Mouse (Mus musculus): ENCODE results near the gene Tle2. TPM values are rescaled to one million over a fixed set of nuclear protein-coding genes. Genes with fewer than 3 reads are reported as not detected.

Tle2 gene
- polyA plus RNA-seq, 1 experiment = 115 TPM

- peak; percentile 95 for DNase-seq
- TF ChIP-seq CTCF (IDR thresholded peaks at IDR 0.05; ENCODE audit: borderline replicate concordance, control insufficient read depth, extremely low read depth, insufficient read depth, low read length, poor library complexity) (0 out of 2 replicates have a peak, but pooled peaks have one; percentile 42), POLR2A (IDR thresholded peaks at IDR 0.05; ENCODE audit: control insufficient read depth, extremely low read depth, insufficient read depth, low read length, poor library complexity) (no peak)
- H3K4me3 ChIP-seq (ENCODE audit: control insufficient read depth, insufficient read depth, low read length) = peak within 1 kb of the TSS; percentile 40
- H3K4me1 ChIP-seq (replicated peaks; ENCODE audit: control insufficient read depth, insufficient read depth, low read length) = peaks cover 77% of the 10 kb centered on the region
- H3K36me3 ChIP-seq (ENCODE audit: control insufficient read depth, insufficient read depth, low read length) = no peaks in the 10 kb centered on the region
- no peaks in the 10 kb centered on the region for H3K27me3 ChIP-seq (ENCODE audit: control insufficient read depth, insufficient read depth, low read length)
- peak within 1 kb of the TSS; percentile 18; the same call in 1 of the 2 replicates for H3K27ac ChIP-seq (ENCODE audit: control insufficient read depth, insufficient read depth, low read length)
- WGBS = under 1% methylated on average over 28 of the region's 28 CpGs
Observed at GRCm38 (mm10) chr10:81600738-81601203, 26.4 kb downstream of the Tle2 start, which contains the start of gene Tle6. TSS of gene Tle6 (minus strand) at chr10:81601073.

DNA sequence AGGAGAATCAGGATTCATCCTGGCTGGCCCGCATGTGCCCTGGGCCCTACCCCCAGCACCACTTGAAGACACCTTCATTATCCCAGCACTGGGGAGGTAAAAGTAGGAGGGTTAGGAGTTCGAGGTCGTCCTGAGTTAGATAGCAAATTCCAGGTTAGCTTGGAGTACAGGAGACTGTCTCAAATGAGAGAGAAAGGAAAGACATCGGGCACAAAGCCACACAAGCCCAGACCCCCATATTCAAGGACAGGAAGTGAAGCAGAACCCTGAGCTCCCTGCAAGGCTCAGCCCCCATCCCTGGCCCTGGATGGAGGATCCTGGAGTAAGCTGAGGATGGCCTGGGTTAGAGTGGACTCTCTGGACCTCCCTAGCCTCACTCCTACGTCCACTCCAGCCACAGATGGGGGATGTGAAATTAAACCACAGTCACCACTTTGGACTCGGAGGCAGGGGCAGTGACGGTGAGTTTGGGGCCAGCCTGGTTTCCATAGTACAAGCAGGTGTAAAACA lies 27.1 kb downstream of the Tle2 start:
- TF ChIP-seq POLR2A (IDR thresholded peaks at IDR 0.05; ENCODE audit: control insufficient read depth, extremely low read depth, insufficient read depth, low read length, poor library complexity) (no peak), CTCF (IDR thresholded peaks at IDR 0.05; ENCODE audit: borderline replicate concordance, control insufficient read depth, extremely low read depth, insufficient read depth, low read length, poor library complexity) (no peak)
- H3K27me3 ChIP-seq (ENCODE audit: control insufficient read depth, insufficient read depth, low read length) = no peaks in the 10 kb centered on the region
- DNase-seq = no peak
- 40% methylated on average over 7 of the region's 7 CpGs for WGBS
- no peak overlapping the region for H3K27ac ChIP-seq (ENCODE audit: control insufficient read depth, insufficient read depth, low read length)
- no peaks in the 10 kb centered on the region for H3K36me3 ChIP-seq (ENCODE audit: control insufficient read depth, insufficient read depth, low read length)
- peaks cover 74% of the 10 kb centered on the region for H3K4me1 ChIP-seq (replicated peaks; ENCODE audit: control insufficient read depth, insufficient read depth, low read length)
- H3K4me3 ChIP-seq (ENCODE audit: control insufficient read depth, insufficient read depth, low read length) = peak overlapping the region; percentile 40; the same call in 1 of the 2 replicates

DNA sequence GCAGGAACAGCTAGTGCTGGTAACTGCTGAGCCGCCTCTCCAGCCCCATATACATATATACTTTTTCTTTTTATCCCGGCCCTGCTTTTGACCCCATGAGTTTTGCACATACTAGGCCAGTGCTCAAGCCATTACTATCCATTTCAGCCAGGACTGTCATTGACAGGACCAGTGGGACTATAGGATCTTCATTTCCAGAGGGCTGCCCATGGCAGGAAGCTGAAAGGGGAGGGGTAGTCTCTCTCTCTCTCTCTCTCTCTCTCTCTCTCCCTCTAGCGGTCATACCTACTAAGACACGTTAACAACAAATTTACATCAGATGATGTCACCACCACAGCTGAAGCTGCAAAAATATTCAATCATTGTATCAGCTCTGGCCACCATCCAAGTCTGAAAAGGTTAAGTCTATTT lies 28.4 kb downstream of the Tle2 start:
- no peaks in the 10 kb centered on the region for H3K27me3 ChIP-seq (ENCODE audit: control insufficient read depth, insufficient read depth, low read length)
- H3K4me3 ChIP-seq (ENCODE audit: control insufficient read depth, insufficient read depth, low read length) = no peak overlapping the region
- no peaks in the 10 kb centered on the region for H3K36me3 ChIP-seq (ENCODE audit: control insufficient read depth, insufficient read depth, low read length)
- no peak for DNase-seq
- WGBS = 27% methylated on average over 4 of the region's 4 CpGs
- H3K4me1 ChIP-seq (replicated peaks; ENCODE audit: control insufficient read depth, insufficient read depth, low read length) = peaks cover 63% of the 10 kb centered on the region
- H3K27ac ChIP-seq (ENCODE audit: control insufficient read depth, insufficient read depth, low read length) = peak overlapping the region; percentile 47; the same call in 1 of the 2 replicates
- TF ChIP-seq CTCF (IDR thresholded peaks at IDR 0.05; ENCODE audit: borderline replicate concordance, control insufficient read depth, extremely low read depth, insufficient read depth, low read length, poor library complexity) = no peak
- TF ChIP-seq POLR2A (IDR thresholded peaks at IDR 0.05; ENCODE audit: control insufficient read depth, extremely low read depth, insufficient read depth, low read length, poor library complexity) = no peak

- peak; percentile 8 for DNase-seq
- H3K36me3 ChIP-seq (ENCODE audit: control insufficient read depth, insufficient read depth, low read length) = no peaks in the 10 kb centered on the region
- WGBS = 47% methylated on average over 12 of the region's 12 CpGs
- no peaks in the 10 kb centered on the region for H3K27me3 ChIP-seq (ENCODE audit: control insufficient read depth, insufficient read depth, low read length)
- H3K4me1 ChIP-seq (replicated peaks; ENCODE audit: control insufficient read depth, insufficient read depth, low read length) = peaks cover 50% of the 10 kb centered on the region
- H3K27ac ChIP-seq (ENCODE audit: control insufficient read depth, insufficient read depth, low read length) = peak overlapping the region; percentile 34
- peak overlapping the region; percentile 27 for H3K4me3 ChIP-seq (ENCODE audit: control insufficient read depth, insufficient read depth, low read length)
- TF ChIP-seq POLR2A (IDR thresholded peaks at IDR 0.05; ENCODE audit: control insufficient read depth, extremely low read depth, insufficient read depth, low read length, poor library complexity) (no peak), CTCF (IDR thresholded peaks at IDR 0.05; ENCODE audit: borderline replicate concordance, control insufficient read depth, extremely low read depth, insufficient read depth, low read length, poor library complexity) (no peak)
Observed at GRCm38 (mm10) chr10:81604019-81604967, 29.9 kb downstream of the Tle2 start.

DNA sequence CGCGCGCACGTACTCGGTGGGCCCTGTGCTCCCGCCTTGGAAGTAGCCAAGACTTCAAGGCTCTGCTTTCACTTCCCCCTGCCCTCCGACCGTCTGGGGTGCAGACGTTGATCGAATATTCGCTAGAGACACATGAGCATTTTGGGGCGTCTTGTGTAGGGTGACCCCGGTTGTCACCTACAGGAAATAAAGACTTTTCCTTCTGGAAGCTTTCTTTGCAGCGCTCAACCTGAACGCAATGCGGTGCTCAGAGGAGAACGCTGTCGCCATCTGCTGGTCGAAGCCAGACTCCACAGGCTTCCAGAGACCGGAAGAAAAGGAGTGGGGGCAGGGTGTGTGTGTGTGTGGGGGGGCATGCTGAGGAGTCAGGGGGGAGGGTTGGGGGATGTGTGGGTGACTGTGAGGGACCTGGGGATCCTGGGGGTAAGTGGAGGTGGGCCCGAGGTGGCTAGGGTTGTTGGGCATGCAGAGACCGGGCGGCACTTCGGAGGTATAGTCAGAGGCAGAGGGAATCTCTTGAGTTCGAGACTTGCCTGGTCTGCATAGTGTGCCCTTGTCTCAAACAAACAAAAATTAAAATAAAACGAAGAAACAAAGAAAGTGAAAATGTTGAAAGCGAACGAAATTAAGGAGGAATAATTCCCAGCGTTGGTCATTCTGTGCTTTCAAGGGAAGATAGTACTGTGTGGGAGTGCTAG lies 30.8 kb downstream of the Tle2 start:
- no peaks in the 10 kb centered on the region for H3K36me3 ChIP-seq (ENCODE audit: control insufficient read depth, insufficient read depth, low read length)

DNA sequence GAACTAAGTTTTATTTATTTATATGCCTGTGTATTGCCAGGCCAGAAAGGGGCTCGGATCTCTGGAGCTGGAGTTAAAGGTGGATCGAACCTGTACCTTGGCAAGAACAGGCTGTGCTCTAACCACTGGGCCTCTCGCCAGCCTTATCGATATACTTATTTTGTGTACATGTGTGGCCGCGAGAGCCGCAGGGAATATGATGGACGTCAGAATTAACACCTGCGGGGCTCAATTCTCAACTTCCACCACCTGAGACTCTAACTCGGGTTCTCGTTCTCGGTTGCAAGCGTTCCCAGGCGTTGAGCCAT lies 31.3 kb downstream of the Tle2 start:
- Histone ChIP-seq H3K27me3 (ENCODE audit: control insufficient read depth, insufficient read depth, low read length) (no peaks in the 10 kb centered on the region), H3K36me3 (ENCODE audit: control insufficient read depth, insufficient read depth, low read length) (no peaks in the 10 kb centered on the region), H3K4me3 (ENCODE audit: control insufficient read depth, insufficient read depth, low read length) (peak overlapping the region; percentile 53), H3K4me1 (replicated peaks; ENCODE audit: control insufficient read depth, insufficient read depth, low read length) (peaks cover 37% of the 10 kb centered on the region), H3K27ac (ENCODE audit: control insufficient read depth, insufficient read depth, low read length) (peak overlapping the region; percentile 67; the same call in 1 of the 2 replicates)
- WGBS = 3% methylated on average over 14 of the region's 14 CpGs
- no peak for DNase-seq
- TF ChIP-seq POLR2A (IDR thresholded peaks at IDR 0.05; ENCODE audit: control insufficient read depth, extremely low read depth, insufficient read depth, low read length, poor library complexity) (no peak), CTCF (IDR thresholded peaks at IDR 0.05; ENCODE audit: borderline replicate concordance, control insufficient read depth, extremely low read depth, insufficient read depth, low read length, poor library complexity) (no peak)

More for the DNA sequence above, 30.8 kb downstream of the Tle2 start:
- peak overlapping the region; percentile 27 for H3K4me3 ChIP-seq (ENCODE audit: control insufficient read depth, insufficient read depth, low read length)
- peaks cover 42% of the 10 kb centered on the region for H3K4me1 ChIP-seq (replicated peaks; ENCODE audit: control insufficient read depth, insufficient read depth, low read length)
- H3K27ac ChIP-seq (ENCODE audit: control insufficient read depth, insufficient read depth, low read length) = peak overlapping the region; percentile 67
- no peaks in the 10 kb centered on the region for H3K27me3 ChIP-seq (ENCODE audit: control insufficient read depth, insufficient read depth, low read length)
- peak; percentile 88 for DNase-seq
- 6% methylated on average over 29 of the region's 29 CpGs for WGBS
- TF ChIP-seq POLR2A (IDR thresholded peaks at IDR 0.05; ENCODE audit: control insufficient read depth, extremely low read depth, insufficient read depth, low read length, poor library complexity) (no peak), CTCF (IDR thresholded peaks at IDR 0.05; ENCODE audit: borderline replicate concordance, control insufficient read depth, extremely low read depth, insufficient read depth, low read length, poor library complexity) (peak; percentile 92)
